Mouse (Mus musculus) gastrocnemius, postnatal 14 days (tissue): ENCODE results near the gene Kcne1. TPM values are rescaled to one million over a fixed set of nuclear protein-coding genes. Genes with fewer than 3 reads are reported as not detected.

Experiments
- DNase-seq: peaks from one replicate; pipeline ENCODE4 v3.0.0; 2021; ENCODE audit warnings: mixed read lengths
- intact Hi-C: fragments of 180-260 bp; cut with DNase I; formaldehyde crosslinking; loops from one replicate; pipeline ENCODE4 v1.15.1; 2025; ENCODE audit warnings: low total_unique reads
- long read RNA-seq, 2 experiments: library from polyadenylated mRNA; stranded (forward); transcript quantifications; one replicate each; pipeline ENCODE4 v2.0.0; 2021
- total RNA-seq, 2 experiments: library from RNA; stranded (reverse); gene quantifications; 2 replicates each; pipeline ENCODE4 v1.2.3; 2021

Kcne1 gene
- total RNA-seq = not detected
- long read RNA-seq, experiment 1 = 0 reads
- long read RNA-seq, experiment 2 = 0 reads

GRCm38 (mm10) chr16:92359229-92359628 is at the start of gene Kcne1:
TSS of gene Kcne1 (minus strand) at chr16:92359468.
- intact Hi-C loops = no loop called here
- DNase-seq = no peak

- intact Hi-C loops = no loop called here
- no peak for DNase-seq
Measured at GRCm38 (mm10) chr16:92407883-92408282, 48.6 kb upstream of the Kcne1 start.

GRCm38 (mm10) chr16:92404141-92404540 is 44.9 kb upstream of the Kcne1 start:
- intact Hi-C loops = no loop called here
- no peak for DNase-seq

GRCm38 (mm10) chr16:92403069-92403468 is 43.8 kb upstream of the Kcne1 start:
- intact Hi-C loops = no loop called here
- no peak for DNase-seq

- intact Hi-C loops = no loop called here
Measured at GRCm38 (mm10) chr16:92402216-92402615, 42.9 kb upstream of the Kcne1 start.

GRCm38 (mm10) chr16:92401206-92401605 is 41.9 kb upstream of the Kcne1 start:
- intact Hi-C loops = no loop called here

More at GRCm38 (mm10) chr16:92402216-92402615, 42.9 kb upstream of the Kcne1 start:
- DNase-seq = no peak

GRCm38 (mm10) chr16:92399490-92400458 is 40.5 kb upstream of the Kcne1 start:
- intact Hi-C loops = no loop called here
- DNase-seq = peak; percentile 82

More at GRCm38 (mm10) chr16:92401206-92401605, 41.9 kb upstream of the Kcne1 start:
- no peak for DNase-seq

- intact Hi-C loops = no loop called here
- no peak for DNase-seq
Measured at GRCm38 (mm10) chr16:92398574-92399118, 39.4 kb upstream of the Kcne1 start.

GRCm38 (mm10) chr16:92397745-92398573 is 38.7 kb upstream of the Kcne1 start:
- DNase-seq = no peak
- intact Hi-C loops = no loop called here

GRCm38 (mm10) chr16:92393732-92394131 is 34.5 kb upstream of the Kcne1 start:
- intact Hi-C loops = no loop called here
- DNase-seq = no peak

GRCm38 (mm10) chr16:92387692-92388091 is 28.4 kb upstream of the Kcne1 start:
- no peak for DNase-seq
- intact Hi-C loops = no loop called here

GRCm38 (mm10) chr16:92385062-92385461 is 25.8 kb upstream of the Kcne1 start:
- peak; percentile 79 for DNase-seq
- intact Hi-C loops = loop anchor here (2.0 kb wide), 1 partner anchor 74 kb away; no protein-coding TSS in a partner anchor

GRCm38 (mm10) chr16:92383412-92383811 is 24.1 kb upstream of the Kcne1 start:
- DNase-seq = no peak
- intact Hi-C loops = loop anchor here (5.0 kb wide), 1 partner anchor 36 kb away; no protein-coding TSS in a partner anchor

- DNase-seq = no peak
- intact Hi-C loops = loop anchor here (5.0 kb wide), 1 partner anchor 35 kb away; no protein-coding TSS in a partner anchor
Measured at GRCm38 (mm10) chr16:92382508-92382907, 23.2 kb upstream of the Kcne1 start.

- intact Hi-C loops = loop anchor here (5.0 kb wide), 1 partner anchor 34 kb away; no protein-coding TSS in a partner anchor
Measured at GRCm38 (mm10) chr16:92381092-92381491, 21.8 kb upstream of the Kcne1 start.

GRCm38 (mm10) chr16:92376976-92377375 is 17.7 kb upstream of the Kcne1 start:
- no peak for DNase-seq
- intact Hi-C loops = no loop called here

More at GRCm38 (mm10) chr16:92381092-92381491, 21.8 kb upstream of the Kcne1 start:
- DNase-seq = no peak

- DNase-seq = no peak
- intact Hi-C loops = no loop called here
Measured at GRCm38 (mm10) chr16:92371623-92372022, 12.4 kb upstream of the Kcne1 start.

GRCm38 (mm10) chr16:92369260-92369659 is 10.0 kb upstream of the Kcne1 start:
- intact Hi-C loops = no loop called here

GRCm38 (mm10) chr16:92365477-92365876 is 6.2 kb upstream of the Kcne1 start:
- intact Hi-C loops = no loop called here
- DNase-seq = no peak

More at GRCm38 (mm10) chr16:92369260-92369659, 10.0 kb upstream of the Kcne1 start:
- no peak for DNase-seq
